Mouse (Mus musculus): Measurements from ENCODE around the gene Rnft2.

DNA sequence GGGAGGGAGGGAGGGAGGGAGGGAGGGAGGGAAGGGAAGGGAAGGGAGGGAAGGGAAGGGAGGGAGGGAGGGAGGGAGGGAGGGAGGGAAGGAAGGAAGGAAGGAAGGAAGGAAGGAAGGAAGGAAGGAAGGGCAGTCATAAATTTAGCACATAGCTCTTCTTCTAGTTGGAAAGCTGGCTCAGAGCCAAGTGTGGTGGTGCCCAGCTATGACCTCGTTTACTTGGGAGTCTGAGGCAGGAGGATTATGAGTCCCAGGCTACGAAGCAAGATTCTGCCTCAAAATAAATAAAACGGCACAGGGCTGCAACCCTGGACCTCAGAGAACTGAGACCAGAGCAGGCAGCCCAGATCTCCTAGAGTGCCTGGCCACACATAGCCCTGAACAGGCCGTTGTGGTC, 47.6 kb upstream of the Rnft2 start:
- no peak for TF ChIP-seq CTCF (IDR thresholded peaks at IDR 0.05; ENCODE audit: low read depth)
- TF ChIP-seq EP300 (IDR thresholded peaks at IDR 0.05; ENCODE audit: low read depth) = no peak

All from liver, embryonic 14.5 days (tissue).